Mouse (Mus musculus) ES-Bruce4 (cell line): ENCODE data around the gene Trpm8.

ENCODE experiments used
- CTCF ChIP-seq: IDR thresholded peaks from one replicate; pipeline ENCODE4 v1.8.1; 2011; ENCODE audit warnings: low read depth, low read length
- EP300 ChIP-seq: IDR thresholded peaks from 2 replicates; pipeline ENCODE4 v1.6.1; 2011; ENCODE audit warnings: low read depth, low read length; ENCODE audit not compliant: insufficient read depth
- POLR2A ChIP-seq: IDR thresholded peaks from one replicate; pipeline ENCODE4 v1.8.1; 2011; ENCODE audit warnings: low read length; ENCODE audit not compliant: insufficient read depth

- TF ChIP-seq CTCF (no peak), POLR2A (no peak), EP300 (no peak)
Measured at GRCm38 (mm10) chr1:88361085-88361484, 83.6 kb downstream of the Trpm8 start.
